Mouse (Mus musculus): ENCODE data around the gene Cdc14b.
"Not testable (repeated sequence)": the region's sequence is repeated elsewhere in the genome, so short reads cannot be mapped to it uniquely, and the experiment has no call there.

The Cdc14b gene

GRCm38 (mm10) chr13:64275754-64276127 lies 651 bp upstream of the Cdc14b start:
- in situ Hi-C loops (cut with MboI, MseI), result no loop called here

- in situ Hi-C loops (cut with MboI, MseI), result no loop called here
Measured at GRCm38 (mm10) chr13:64273891-64274844, 922 bp downstream of the Cdc14b start.

- in situ Hi-C loops (cut with MboI, MseI), result no loop called here
Measured at GRCm38 (mm10) chr13:64273352-64273751, 1.7 kb downstream of the Cdc14b start.

DNA sequence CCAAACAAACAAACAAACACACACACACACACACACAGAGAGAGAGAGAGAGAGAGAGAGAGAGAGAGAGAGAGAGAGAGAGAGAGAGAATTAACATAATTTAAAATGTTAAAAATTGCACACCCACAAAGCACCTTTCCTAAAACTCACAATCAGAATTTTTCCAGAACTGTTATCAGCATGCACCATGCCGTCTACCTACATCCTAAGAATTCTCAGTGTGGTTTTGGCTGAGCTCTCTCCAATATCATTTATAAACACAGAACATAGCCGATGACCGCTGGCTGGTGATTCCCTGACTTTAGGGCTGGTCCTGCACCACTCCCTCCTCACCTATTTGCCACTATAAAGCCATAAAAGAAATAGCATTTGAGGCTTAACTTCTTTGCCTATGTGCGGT lies 6.7 kb downstream of the Cdc14b start:
- in situ Hi-C loops (cut with MboI, MseI), result no loop called here

DNA sequence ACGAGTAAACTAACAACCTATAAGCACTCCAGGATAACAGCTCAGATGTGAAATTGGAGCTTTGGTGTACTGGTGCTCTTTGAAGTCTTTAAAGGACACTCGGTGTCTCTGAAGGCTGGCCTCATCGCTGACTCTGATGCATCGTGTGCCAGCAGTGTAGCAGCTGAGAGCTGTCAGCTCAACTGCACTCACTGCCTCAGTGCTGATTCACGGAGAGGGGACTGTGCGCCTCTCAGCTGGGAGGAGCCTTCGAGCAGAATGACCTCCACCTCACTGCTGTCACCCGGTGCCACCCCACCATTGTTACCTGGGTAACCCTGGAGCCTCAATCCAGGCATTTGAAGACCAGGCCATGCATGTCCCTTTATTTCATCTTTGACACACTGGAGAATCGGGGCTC lies 7.9 kb downstream of the Cdc14b start:
- in situ Hi-C loops (cut with MboI, MseI), result no loop called here

DNA sequence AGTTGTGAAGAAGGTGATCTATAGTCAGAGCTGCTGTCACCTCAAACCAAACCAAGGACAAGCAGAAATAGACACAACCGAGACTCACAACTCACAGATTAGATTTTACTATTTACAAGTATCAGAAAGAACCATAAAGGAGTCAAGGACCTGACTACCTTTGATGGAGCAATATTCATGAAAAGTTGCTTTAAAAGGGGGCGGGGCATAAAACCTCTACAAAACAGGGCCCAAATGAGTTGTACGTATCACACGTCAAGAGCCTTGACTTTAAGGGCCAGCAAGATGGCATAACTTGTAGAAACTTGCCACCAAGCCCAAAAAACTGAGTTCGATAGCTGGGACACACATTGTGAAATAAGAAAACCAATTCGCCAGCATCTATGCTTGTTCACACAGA lies 10.5 kb downstream of the Cdc14b start:
- in situ Hi-C loops (cut with MboI, MseI), result no loop called here

DNA sequence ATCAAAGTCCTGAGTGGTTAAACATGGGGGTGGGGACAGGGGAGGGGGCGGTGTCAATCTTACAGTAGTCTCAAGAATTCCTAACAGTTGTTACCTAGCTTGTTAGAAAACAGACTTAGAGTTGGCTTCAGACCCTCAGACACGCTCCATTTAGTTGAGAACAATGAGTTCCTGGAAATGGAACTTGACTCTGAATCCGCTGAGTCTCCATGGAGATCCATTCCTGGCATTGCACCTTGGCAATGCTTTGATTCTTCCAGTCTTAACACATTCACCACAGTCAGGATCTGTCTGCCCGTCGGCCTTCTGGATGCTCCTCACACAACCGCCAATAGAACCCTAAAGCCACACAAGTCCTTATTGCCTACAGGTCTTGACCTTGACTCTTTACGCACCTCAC lies 15.2 kb downstream of the Cdc14b start:
- in situ Hi-C loops (cut with MboI, MseI), result no loop called here

GRCm38 (mm10) chr13:64258516-64258821 lies 16.6 kb downstream of the Cdc14b start:
- in situ Hi-C loops (cut with MboI, MseI), result no loop called here

GRCm38 (mm10) chr13:64257814-64258515 lies 17.1 kb downstream of the Cdc14b start:
- in situ Hi-C loops (cut with MboI, MseI), result no loop called here

DNA sequence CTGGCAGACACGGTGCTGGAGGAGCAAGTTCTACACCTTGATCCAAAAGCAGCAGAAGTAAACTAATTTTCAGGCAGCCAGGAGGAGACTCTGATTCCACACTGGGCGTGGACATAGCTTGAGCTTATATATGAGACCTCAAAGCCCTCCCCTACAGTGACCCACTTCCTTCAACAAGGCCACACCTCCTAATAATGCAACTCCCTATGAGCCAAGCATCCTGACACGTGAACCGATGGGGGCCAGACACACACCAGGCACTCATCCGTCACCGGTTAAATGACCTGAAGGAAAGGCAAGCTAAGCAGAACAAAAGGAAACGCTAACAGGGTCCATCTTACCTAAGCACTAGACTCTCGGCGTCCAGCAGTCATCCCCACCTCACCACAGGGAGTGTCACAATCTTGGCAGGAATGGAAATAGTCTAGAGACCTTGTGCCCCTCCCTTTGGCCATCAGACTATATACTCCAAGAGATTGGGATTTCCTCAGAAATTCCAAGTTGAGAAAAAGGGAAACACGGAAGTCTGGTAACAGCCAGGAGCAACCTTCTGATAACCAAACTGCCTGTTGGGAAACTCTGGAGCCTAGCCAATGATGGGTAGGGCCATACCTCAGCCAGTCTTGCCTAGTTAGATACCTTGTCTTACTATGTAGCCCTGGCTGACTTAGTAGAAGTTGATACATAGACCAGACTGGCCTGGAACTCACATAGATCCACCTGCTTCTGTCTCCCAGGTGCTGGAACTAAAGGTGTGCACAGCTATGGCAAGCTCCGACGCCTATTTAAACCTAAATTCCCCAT lies 17.9 kb downstream of the Cdc14b start:
- in situ Hi-C loops (cut with MboI, MseI), result no loop called here

- in situ Hi-C loops (cut with MboI, MseI), result not testable (repeated sequence)
Measured at GRCm38 (mm10) chr13:64254185-64254584, 20.9 kb downstream of the Cdc14b start.

DNA sequence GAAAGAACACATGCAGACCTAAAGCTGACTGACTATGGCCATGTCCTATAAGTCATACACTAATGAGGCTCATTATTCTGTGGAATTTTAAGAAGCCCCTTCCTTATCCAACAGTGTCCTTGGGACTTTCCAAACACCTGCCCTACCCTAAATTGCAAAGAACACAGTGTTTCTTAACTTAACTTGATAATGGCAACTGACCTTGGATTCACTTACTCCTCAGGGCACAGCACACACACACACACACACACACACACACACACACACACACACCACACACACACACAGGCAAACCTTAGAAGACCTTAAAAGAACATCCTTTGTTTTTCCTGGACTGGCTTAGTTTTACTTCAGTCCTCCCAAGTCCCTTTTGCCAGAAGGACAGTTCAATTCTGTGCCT lies 21.4 kb downstream of the Cdc14b start:
- in situ Hi-C loops (cut with MboI, MseI), result no loop called here

- in situ Hi-C loops (cut with MboI, MseI), result no loop called here
Measured at GRCm38 (mm10) chr13:64252147-64252546, 22.9 kb downstream of the Cdc14b start.

DNA sequence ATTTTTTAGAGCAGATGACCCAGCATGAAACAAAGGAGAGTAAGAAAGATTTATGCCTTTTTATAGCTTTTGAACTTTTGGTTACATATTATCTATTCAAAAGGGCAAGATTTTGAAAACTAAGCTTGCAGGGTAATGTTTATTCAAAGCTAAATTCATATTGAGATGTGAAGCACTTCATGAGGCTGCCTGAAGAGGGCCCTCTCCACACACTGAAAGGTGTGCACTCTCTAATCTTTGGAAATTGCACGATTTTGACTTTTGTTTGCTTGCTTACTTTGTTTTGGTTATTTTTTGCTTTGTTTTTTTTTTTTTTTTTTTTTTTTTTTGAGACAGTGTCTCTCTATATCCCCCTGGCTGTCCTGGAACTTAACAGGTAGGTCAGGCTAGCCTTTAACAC lies 24.7 kb downstream of the Cdc14b start:
- in situ Hi-C loops (cut with MboI, MseI), result no loop called here

DNA sequence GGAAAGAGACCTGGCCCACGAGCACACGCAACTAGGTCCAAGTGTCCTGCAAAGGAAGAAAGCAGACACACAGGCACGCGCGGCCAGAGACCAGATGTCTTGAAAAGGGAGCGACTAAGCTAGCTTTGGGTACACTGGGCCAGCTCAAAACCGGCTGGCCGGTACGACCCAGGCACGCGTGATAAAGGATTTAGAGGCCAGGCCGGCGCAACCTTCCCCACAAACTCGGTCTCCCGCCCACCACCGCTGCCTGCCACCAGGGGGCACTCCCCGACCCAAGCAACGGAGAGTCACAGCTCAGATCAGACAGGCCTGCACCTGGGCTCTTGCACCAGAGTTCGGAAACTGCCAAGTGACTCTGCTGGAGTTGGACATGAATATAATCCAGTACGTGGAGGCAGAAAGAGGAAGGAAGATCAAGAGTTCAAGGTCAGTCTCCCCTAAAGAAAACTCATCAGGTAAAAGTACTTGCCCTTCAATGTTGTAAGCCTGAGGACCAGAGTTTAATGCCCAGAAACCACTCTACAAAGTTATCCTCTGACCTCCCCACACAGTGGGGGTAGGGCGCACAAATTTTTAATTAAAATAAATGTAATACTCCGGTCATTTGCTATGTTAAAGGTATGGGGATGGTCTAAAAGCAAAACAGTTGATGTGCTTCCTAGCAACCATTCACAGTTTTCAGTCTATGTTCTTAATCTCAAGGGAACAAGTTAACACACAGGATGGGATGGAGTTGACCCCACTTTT lies 26.1 kb downstream of the Cdc14b start:
- in situ Hi-C loops (cut with MboI, MseI), result loop anchor here (5.0 kb wide), 2 partner anchors 58 to 87 kb away; partner anchors contain the start of gene Habp4

GRCm38 (mm10) chr13:64248161-64248774 lies 26.8 kb downstream of the Cdc14b start:
- in situ Hi-C loops (cut with MboI, MseI), result loop anchor here (5.0 kb wide), 2 partner anchors 59 to 86 kb away; partner anchors contain the start of gene Habp4

GRCm38 (mm10) chr13:64246106-64246505 lies 29.0 kb downstream of the Cdc14b start:
- in situ Hi-C loops (cut with MboI, MseI), result loop anchor here (5.0 kb wide), 2 partner anchors 61 to 84 kb away; partner anchors contain the start of gene Habp4

- in situ Hi-C loops (cut with MboI, MseI), result loop anchor here (5.0 kb wide), 2 partner anchors 63 to 82 kb away; partner anchors contain the start of gene Habp4
Measured at GRCm38 (mm10) chr13:64244685-64245261, 30.3 kb downstream of the Cdc14b start.

GRCm38 (mm10) chr13:64242721-64243120 lies 32.4 kb downstream of the Cdc14b start:
- in situ Hi-C loops (cut with MboI, MseI), result no loop called here

GRCm38 (mm10) chr13:64240626-64241025 lies 34.5 kb downstream of the Cdc14b start:
- in situ Hi-C loops (cut with MboI, MseI), result no loop called here

Data from regulatory T cell (primary cell).